Mouse (Mus musculus): ENCODE measurements around the gene Disp1.

GRCm38 (mm10) chr1:183141329-183141728 lies 80.0 kb downstream of the Disp1 start:
- TF ChIP-seq CTCF (IDR thresholded peaks at IDR 0.05; ENCODE audit: control insufficient read depth, insufficient read depth, insufficient replicate concordance, low read depth, low read length) (no peak), POLR2A (IDR thresholded peaks at IDR 0.05; ENCODE audit: control insufficient read depth, low read depth, low read length) (no peak)

Measured in testis, adult 2 months (tissue).